Mouse (Mus musculus): ENCODE results near the gene Arhgef19.

Arhgef19 gene

DNA sequence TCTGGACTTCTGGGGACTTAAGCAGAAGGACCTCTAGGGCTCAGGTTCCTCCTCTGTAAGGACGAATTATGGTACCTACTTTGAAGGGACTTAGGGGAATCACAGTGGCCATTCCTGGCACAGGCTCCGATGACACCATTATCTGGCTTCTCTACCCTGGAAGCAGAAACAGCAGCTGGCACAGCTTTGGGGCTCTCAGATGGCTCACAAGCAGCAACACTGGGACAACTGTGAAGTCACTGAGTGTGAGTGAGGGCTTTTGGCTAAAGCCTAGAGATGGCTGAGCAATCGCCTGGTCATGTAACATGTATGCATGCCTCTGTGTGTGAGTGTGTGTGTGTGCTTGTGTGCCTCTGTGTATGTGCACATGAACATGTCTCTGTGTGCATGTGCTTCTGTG lies 2.4 kb upstream of the Arhgef19 start:
- no peak for DNase-seq (ENCODE audit: low spot score)

- DNase-seq (ENCODE audit: low spot score) = no peak
Observed at GRCm38 (mm10) chr4:141238492-141239387, 559 bp upstream of the Arhgef19 start.

DNA sequence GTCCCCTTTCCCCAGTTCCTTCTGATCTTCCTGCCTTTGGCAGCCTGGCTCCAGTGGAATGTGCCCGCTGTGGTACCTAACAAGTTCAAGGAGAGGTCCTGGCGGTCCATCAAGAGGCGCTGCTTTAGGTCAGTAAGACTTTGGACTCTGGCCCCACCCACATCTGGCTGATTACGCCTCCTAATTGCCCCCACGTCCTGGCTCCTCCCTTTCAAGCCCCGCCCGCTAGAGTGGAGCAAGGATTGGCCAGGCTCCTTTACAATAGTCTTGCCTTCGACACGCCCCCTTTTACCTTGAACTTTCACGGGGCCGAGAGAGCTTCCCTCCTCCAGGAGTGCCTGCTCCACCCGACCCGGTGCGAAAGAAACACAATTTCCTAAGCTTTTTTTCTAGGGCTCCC lies 1.3 kb downstream of the Arhgef19 start:
- no peak for DNase-seq (ENCODE audit: low spot score)

DNA sequence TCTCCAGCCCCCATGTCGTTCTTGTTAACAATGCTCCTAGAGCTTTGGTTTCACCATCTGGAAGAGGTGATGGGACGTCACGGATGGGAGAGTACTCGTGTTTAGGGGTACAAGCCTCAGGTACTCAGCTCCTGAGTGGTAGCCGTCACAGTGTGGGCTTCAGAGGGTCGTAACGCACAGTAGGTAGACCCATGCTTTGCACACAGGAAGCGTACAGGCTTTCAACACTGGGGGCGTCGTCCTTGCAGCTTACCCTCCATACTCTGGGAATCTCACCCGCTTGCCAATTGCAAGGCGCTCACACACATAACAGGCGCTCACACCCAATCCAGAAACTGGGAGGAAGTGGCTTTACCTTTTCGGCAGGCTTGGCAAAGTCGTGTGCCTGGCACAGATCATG lies 2.6 kb downstream of the Arhgef19 start:
- no peak for DNase-seq (ENCODE audit: low spot score)

DNA sequence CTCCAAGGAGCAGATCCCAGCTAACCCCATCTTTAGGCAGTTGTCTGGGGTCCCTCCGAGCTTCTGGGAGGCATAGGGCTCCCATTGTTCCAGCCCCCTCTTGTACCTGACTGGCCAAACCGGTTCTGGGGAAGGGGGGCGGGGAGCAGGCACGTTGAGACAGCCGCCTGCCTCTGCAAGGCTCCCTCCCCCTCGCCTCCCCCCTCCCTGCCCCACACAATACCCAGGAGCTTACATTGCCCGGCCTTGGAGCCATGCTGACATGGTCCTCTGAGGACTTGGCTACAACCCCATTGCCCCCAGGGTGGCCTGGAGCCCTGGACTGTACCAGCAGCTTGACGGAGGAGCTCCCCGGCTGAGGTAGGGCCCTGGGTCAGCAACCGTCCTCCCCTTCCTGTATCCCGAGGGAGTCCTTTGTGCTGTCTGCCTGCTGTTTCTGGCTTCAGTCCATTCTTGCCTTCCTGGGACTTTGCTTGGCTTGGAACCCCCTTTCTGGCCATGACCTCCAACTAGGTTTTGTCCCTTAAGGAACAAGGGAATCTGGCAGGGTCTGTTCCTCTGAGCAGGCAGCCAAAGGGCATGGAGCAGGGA lies 3.4 kb downstream of the Arhgef19 start:
- peak; percentile 41 for DNase-seq (ENCODE audit: low spot score)

- DNase-seq (ENCODE audit: low spot score) = no peak
Observed at GRCm38 (mm10) chr4:141243636-141244035, 4.3 kb downstream of the Arhgef19 start.

DNA sequence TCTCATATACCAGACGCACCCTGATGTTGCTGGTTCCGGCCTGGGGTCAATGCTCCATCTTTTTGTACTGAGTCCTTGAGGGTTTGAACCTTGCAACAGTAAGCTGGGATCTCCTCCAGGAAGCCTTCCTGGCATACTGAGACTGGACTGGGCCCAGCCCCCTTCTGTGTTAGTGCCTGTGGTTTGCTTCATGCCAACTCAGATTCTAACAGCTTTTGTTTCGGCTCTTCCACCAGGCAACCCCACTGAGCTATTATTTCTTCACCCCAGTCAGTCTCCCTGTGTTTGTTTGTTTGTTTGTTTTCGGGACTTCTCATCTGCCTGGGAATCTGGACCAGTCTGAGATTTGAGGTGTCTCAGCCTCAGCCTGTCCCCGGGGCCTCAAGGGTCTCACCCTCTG lies 5.1 kb downstream of the Arhgef19 start:
- no peak for DNase-seq (ENCODE audit: low spot score)

GRCm38 (mm10) chr4:141244931-141245425 lies 5.7 kb downstream of the Arhgef19 start:
- peak; percentile 74 for DNase-seq (ENCODE audit: low spot score)

- no peak for DNase-seq (ENCODE audit: low spot score)
Observed at GRCm38 (mm10) chr4:141246089-141246997, 7.0 kb downstream of the Arhgef19 start.

- no peak for DNase-seq (ENCODE audit: low spot score)
Observed at GRCm38 (mm10) chr4:141246998-141247350, 7.7 kb downstream of the Arhgef19 start.

DNA sequence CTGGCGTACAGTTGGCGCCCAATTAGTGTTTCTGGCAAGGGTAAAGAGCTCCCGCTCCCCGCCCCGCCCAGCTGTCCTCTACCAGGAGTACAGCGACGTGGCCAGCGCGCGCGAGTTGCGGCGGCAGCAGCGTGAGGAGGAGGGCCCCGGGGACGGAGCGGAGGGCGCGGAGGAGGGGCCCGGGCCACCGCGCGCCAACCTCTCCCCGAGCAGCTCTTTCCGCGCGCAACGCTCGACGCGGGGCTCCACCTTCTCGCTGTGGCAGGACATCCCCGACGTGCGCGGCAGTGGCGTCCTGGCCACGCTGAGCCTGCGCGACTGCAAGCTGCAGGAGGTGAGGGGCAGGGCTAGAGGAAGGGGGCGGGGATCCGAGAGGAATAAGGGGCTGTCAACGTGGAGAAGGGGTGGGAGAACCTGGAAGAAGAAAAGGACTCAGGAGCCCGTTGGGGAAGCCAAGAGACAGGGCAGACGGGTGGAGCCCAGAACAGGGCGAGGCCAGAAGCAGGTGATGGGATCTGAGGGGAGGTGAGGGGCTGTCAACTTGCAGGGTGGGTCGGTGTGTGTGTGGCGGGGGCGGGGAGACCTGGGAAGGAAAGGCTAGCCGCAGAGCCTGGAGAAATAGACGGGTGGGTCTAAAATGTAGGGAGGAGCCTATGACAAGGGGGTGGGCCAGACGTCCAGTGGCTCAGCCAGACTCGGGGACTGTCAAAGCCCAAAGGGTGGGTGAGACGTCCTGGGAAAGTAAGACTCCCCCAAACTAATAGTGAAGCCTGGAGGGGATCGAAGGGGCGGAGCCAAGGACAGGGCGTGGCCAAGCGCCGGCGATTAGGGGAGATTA lies 8.7 kb downstream of the Arhgef19 start:
- DNase-seq (ENCODE audit: low spot score) = no peak

DNA sequence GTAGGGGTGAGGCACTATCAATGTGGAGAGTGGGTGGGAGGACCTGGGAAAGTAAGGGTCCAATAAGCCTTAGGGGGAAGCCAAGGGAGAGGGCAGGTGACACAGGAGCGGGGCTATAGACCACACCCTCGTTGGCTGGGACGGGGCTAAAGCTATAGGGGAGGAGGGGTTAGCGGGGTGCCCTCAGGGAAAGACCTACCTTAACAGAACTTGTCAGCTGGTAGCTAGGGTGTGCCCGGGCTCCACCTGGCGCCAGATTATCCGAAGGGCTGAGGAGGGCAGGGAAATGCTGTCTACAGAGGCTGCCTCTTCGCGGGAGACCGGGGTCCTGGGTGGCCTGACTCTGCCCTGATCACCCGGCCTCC lies 9.3 kb downstream of the Arhgef19 start:
- DNase-seq (ENCODE audit: low spot score) = no peak

- DNase-seq (ENCODE audit: low spot score) = no peak
Observed at GRCm38 (mm10) chr4:141249383-141249782, 10.1 kb downstream of the Arhgef19 start.

DNA sequence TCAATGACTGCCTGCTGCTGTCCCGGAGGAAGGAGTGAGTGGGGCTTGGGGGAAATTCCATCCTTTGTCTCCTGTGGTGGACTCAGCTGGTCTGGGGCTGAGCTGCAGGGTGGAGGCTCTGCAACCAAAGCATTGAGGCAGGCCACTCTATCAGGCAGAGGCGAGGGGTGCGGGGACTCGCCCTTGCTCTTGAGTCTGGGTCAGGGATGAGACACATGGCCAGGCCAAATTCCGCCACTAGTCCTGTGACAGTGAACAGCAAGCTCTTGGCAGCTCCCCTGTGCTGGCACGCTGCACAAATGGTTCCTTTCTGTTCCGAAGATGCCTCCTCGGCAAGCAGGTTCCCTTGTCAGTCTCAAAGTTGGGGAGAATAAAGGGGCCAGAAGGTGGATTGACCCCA lies 11.8 kb downstream of the Arhgef19 start:
- DNase-seq (ENCODE audit: low spot score) = no peak

DNA sequence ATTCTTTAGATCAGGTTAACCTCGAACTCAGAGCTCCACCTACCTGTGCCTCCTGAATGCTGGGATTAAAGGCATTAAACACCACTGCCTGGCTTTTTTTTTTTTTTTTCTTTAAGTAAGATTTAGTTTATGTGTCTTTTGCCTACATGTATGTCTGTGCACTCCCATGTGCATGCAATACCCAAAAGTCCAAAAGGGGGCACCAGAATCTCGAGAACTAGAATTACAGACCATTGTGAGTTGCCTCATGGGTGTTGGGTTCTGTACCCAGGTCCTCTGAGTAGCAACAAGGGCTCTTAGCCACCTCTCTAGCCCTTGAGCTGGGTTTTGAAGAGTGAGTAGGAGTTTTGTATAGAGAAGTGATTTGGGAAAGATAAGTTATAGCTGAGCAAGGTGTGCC lies 13.3 kb downstream of the Arhgef19 start:
- no peak for DNase-seq (ENCODE audit: low spot score)

GRCm38 (mm10) chr4:141254234-141254633 lies 14.9 kb downstream of the Arhgef19 start:
- no peak for DNase-seq (ENCODE audit: low spot score)

- no peak for DNase-seq (ENCODE audit: low spot score)
Observed at GRCm38 (mm10) chr4:141257440-141257839, 18.1 kb downstream of the Arhgef19 start.

- no peak for DNase-seq (ENCODE audit: low spot score)
Observed at GRCm38 (mm10) chr4:141259413-141259812, 20.1 kb downstream of the Arhgef19 start.

GRCm38 (mm10) chr4:141260007-141260723 lies 20.9 kb downstream of the Arhgef19 start:
- DNase-seq (ENCODE audit: low spot score) = no peak

DNA sequence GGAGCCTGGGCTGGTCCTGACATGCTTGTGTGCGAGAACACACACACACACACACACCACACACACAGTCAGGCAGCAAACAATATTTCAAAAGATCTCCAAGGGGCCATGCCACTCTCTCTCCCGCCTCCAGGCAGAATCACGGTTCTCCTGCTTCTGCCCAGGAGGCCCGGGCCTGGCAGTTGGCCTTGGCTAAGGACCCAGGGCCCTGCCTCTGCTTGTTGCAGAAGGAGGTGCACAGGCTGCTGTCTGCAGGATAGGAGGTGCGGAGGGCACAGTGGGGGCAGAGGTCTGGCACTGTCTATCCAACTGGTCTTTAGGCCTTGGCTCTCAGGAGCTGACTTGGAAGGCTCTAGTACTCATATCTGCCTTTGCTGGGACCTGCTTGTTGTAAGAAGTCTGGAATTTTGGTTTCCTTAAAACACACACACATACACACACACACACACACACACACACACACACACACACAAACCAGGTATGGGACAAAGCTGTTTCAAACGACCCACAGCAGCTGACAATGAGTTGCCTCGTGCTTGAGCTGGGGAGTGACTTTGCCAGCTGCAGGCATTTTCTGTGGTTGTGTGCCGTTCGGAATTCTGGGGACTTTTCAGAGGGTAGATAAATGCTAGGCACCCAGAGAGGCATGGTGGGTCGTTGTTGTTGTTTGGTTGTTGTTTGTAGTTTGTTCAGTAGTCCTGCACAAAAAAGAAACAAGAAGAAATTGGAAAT lies 23.8 kb downstream of the Arhgef19 start:
- no peak for DNase-seq (ENCODE audit: low spot score)
